In genomic region chr6:48829651-48830050, GRCm38 (mm10) we compare ENCODE assay signal across 21 mouse cellular contexts. TPM values are rescaled to one million over a fixed set of nuclear protein-coding genes. Genes with fewer than 3 reads are reported as not detected.
DNase-seq lines count a peak whose midpoint lies in the region; ATAC-seq and TF ChIP-seq lines count a peak whose summit lies in the region.
"Had no signal": no experiment of that assay in that cellular context is flagged by ENCODE, and none has a peak within 500 bp of the region (broad histone marks: within the 10 kb centered on the region; RNA-seq: fewer than 3 reads in every experiment).

No protein-coding gene starts in this region.

- no peak for TF ChIP-seq CTCF in lung, postnatal 0 days (IDR thresholded peaks at IDR 0.05)
- no peak for TF ChIP-seq CTCF in CH12.LX (conservative IDR thresholded peaks at IDR 0.05 in 1 of 2, IDR thresholded peaks at IDR 0.05 in 1 of 2; ENCODE audit: low read depth in 2 of 2, low read length in 2 of 2)
- TF ChIP-seq CTCF in embryonic fibroblast, embryonic 13.5 days (IDR thresholded peaks at IDR 0.05; ENCODE audit: borderline replicate concordance, insufficient read depth, low read length): no peak

- H3K36me3 ChIP-seq in lung, postnatal 0 days (ENCODE audit: insufficient read depth, low read length): peaks cover 18% of the 10 kb centered on the region
- peaks cover 0 to 23% of the 10 kb centered on the region in 2 experiments for H3K36me3 ChIP-seq in CH12.LX (replicated peaks in 1 of 2; ENCODE audit: control insufficient read depth in 1 of 2, insufficient read depth in 1 of 2, low read length in 1 of 2)
- no peaks in the 10 kb centered on the region for H3K36me3 ChIP-seq in splenic B cell, adult 2 months (ENCODE audit: control insufficient read depth, insufficient read depth, low read length, poor library complexity, severe bottlenecking)

- H3K27me3 ChIP-seq in lung, postnatal 0 days (replicated peaks; ENCODE audit: insufficient read depth, low read length): no peaks in the 10 kb centered on the region
- no peaks in the 10 kb centered on the region for H3K27me3 ChIP-seq in CH12.LX (replicated peaks)
- no peaks in the 10 kb centered on the region for H3K27me3 ChIP-seq in splenic B cell, adult 2 months (ENCODE audit: control insufficient read depth, insufficient read depth, low read length, poor library complexity, severe bottlenecking)
- H3K27me3 ChIP-seq: limb, embryonic 13.5 days had no signal

- H3K9ac ChIP-seq in lung, postnatal 0 days (replicated peaks; ENCODE audit: low read depth): no peak overlapping the region
- no peak overlapping the region for H3K9ac ChIP-seq in CH12.LX (ENCODE audit: insufficient read depth, low read depth)
- H3K9ac ChIP-seq: forebrain, postnatal 0 days; limb, embryonic 13.5 days had no signal

- no peak overlapping the region for H3K4me3 ChIP-seq in lung, postnatal 0 days (ENCODE audit: low read depth, low read length)
- H3K4me3 ChIP-seq in CH12.LX (replicated peaks in 1 of 3; ENCODE audit: low read depth in 2 of 3, low read length in 2 of 3, poor library complexity in 1 of 3): no peak overlapping the region
- H3K4me3 ChIP-seq in embryonic fibroblast, embryonic 13.5 days (ENCODE audit: insufficient read depth, low read length): no peak overlapping the region
- H3K4me3 ChIP-seq: limb, embryonic 13.5 days had no signal

- peak; percentile 54 for DNase-seq in lung, postnatal 0 days (ENCODE audit: low spot score)
- DNase-seq in lung, postnatal 14 days: no peak
- peak; percentile 61 for DNase-seq in CH12.LX (ENCODE audit: extremely low read depth)
- peak; percentile 15 for DNase-seq in splenic B cell, adult 2 months (ENCODE audit: low read depth, low spot score)
- no peak for DNase-seq in adrenal gland, postnatal 10 days
- DNase-seq in embryo, embryonic 10.5 days (ENCODE audit: low spot score): no peak
- DNase-seq in thymus, postnatal 25 days: no peak
- DNase-seq: cerebellum, postnatal 14 days; forebrain, postnatal 0 days; kidney, postnatal 25 days; right cerebral cortex, postnatal 14 days had no signal

- no peak for TF ChIP-seq RAD21 in CH12.LX (IDR thresholded peaks at IDR 0.05; ENCODE audit: low read depth, low read length)

- peak overlapping the region; percentile 64 for H3K27ac ChIP-seq in lung, postnatal 0 days (ENCODE audit: low read length)
- H3K27ac ChIP-seq in CH12.LX (ENCODE audit: insufficient read depth, low read depth): peak overlapping the region; percentile 9; the same call in 1 of the 2 replicates
- H3K27ac ChIP-seq in embryonic fibroblast, embryonic 13.5 days (ENCODE audit: insufficient read depth, low read length): 0 out of 2 replicates have a peak overlapping the region, but pooled peaks have one; percentile 32
- H3K27ac ChIP-seq: hindbrain, postnatal 0 days; limb, embryonic 13.5 days had no signal

- H3K4me2 ChIP-seq in lung, postnatal 0 days (replicated peaks; ENCODE audit: low read depth, low read length): no peak overlapping the region
- H3K4me2 ChIP-seq in CH12.LX (ENCODE audit: insufficient read depth, low read depth, poor library complexity, severe bottlenecking): peak overlapping the region; percentile 8
- H3K4me2 ChIP-seq: limb, embryonic 13.5 days had no signal

- 0 out of 2 replicates have a peak, but pooled peaks have one; percentile 36 for TF ChIP-seq EP300 in lung, postnatal 0 days (IDR thresholded peaks at IDR 0.05)
- TF ChIP-seq EP300 in CH12.LX (IDR thresholded peaks at IDR 0.05; ENCODE audit: low read length): peak; percentile 85

- H3K79me2 ChIP-seq in CH12.LX (replicated peaks; ENCODE audit: control insufficient read depth, extremely low read depth, insufficient read depth, poor library complexity, severe bottlenecking): no peaks in the 10 kb centered on the region

- no peak for TF ChIP-seq POLR2A in CH12.LX (IDR thresholded peaks at IDR 0.05; ENCODE audit: low read depth, low read length)
- TF ChIP-seq POLR2A in embryonic fibroblast, embryonic 13.5 days (IDR thresholded peaks at IDR 0.05; ENCODE audit: low read depth, low read length): no peak

- H3K4me1 ChIP-seq in lung, postnatal 0 days (ENCODE audit: insufficient read depth, low read depth, low read length): peaks cover 18% of the 10 kb centered on the region; the same call in 1 of the 2 replicates
- H3K4me1 ChIP-seq in CH12.LX (ENCODE audit: control insufficient read depth in 1 of 2, insufficient read depth in 2 of 2): peaks cover 16 to 66% of the 10 kb centered on the region in 2 experiments
- no peaks in the 10 kb centered on the region; the same call in 1 of the 2 replicates for H3K4me1 ChIP-seq in embryonic fibroblast, embryonic 13.5 days (ENCODE audit: control insufficient read depth, insufficient read depth, low read length)

- no peaks in the 10 kb centered on the region for H3K9me3 ChIP-seq in lung, postnatal 0 days (ENCODE audit: low read length)
- H3K9me3 ChIP-seq in CH12.LX (replicated peaks; ENCODE audit: low read length): no peaks in the 10 kb centered on the region
- H3K9me3 ChIP-seq: limb, embryonic 13.5 days had no signal

- dilution Hi-C loops in CH12.LX (cut with MboI; ENCODE audit: extremely low pct_ligation_motif_present, extremely low pct_unique_long_range_greater_than_20kb, low sequenced_read_pairs): no loop called here

- in situ Hi-C loops in CH12.LX (cut with MboI; ENCODE audit: low pct_ligation_motif_present, low pct_unique_long_range_greater_than_20kb, low sequenced_read_pairs): no loop called here

- ATAC-seq in lung, postnatal 0 days: peak; percentile 20
- ATAC-seq: forebrain, postnatal 0 days; hindbrain, postnatal 0 days had no signal

TF ChIP-seq in CH12.LX, 34 proteins besides CTCF, POLR2A, EP300 and RAD21:
- TF ChIP-seq TCF12 (IDR thresholded peaks at IDR 0.05; ENCODE audit: low read depth, low read length) (peak; percentile 78), MAX (IDR thresholded peaks at IDR 0.05; ENCODE audit: low read length) (peak; percentile 34; the same call in 1 of the 2 replicates), BHLHE40 (IDR thresholded peaks at IDR 0.05; ENCODE audit: low read depth, low read length) (peak; percentile 74), ELF1 (IDR thresholded peaks at IDR 0.05; ENCODE audit: low read depth, low read length) (0 out of 2 replicates have a peak, but pooled peaks have one; percentile 30), ZMIZ1 (IDR thresholded peaks at IDR 0.05; ENCODE audit: low read depth, low read length) (no peak), CHD2 (IDR thresholded peaks at IDR 0.05; ENCODE audit: low read length) (peak; percentile 85), RCOR1 (conservative IDR thresholded peaks at IDR 0.05; ENCODE audit: low read depth, low read length) (0 out of 2 replicates have a peak, but pooled peaks have one; percentile 50), MEF2A (IDR thresholded peaks at IDR 0.05; ENCODE audit: borderline replicate concordance, low read depth, low read length) (peak; percentile 89), GABPA (IDR thresholded peaks at IDR 0.05; ENCODE audit: insufficient replicate concordance, low read depth, low read length) (no peak), CHD1 (IDR thresholded peaks at IDR 0.05; ENCODE audit: low read depth, low read length) (peak; percentile 56), ETS1 (conservative IDR thresholded peaks at IDR 0.05; ENCODE audit: low read depth, low read length) (peak; percentile 72), IRF4 (IDR thresholded peaks at IDR 0.05; ENCODE audit: low read depth, low read length) (peak; percentile 70), JUND (conservative IDR thresholded peaks at IDR 0.05; ENCODE audit: low read depth, low read length) (peak; percentile 48; the same call in 1 of the 2 replicates), MAFK (IDR thresholded peaks at IDR 0.05; ENCODE audit: insufficient replicate concordance, low read length) (peak; percentile 38; the same call in 1 of the 2 replicates), USF2 (conservative IDR thresholded peaks at IDR 0.05; ENCODE audit: low read depth, low read length) (no peak), E2F4 (IDR thresholded peaks at IDR 0.05; ENCODE audit: insufficient replicate concordance, low read depth, low read length) (no peak)

RNA-seq across cellular contexts. Expression of gene Tmem176a, which starts 11.1 kb away (rescaled TPM):
- polyA plus RNA-seq in lung, postnatal 0 days (2015; fragmentation: Nextera tagmentation; extraction: Ambion mirVana): 485 and 539 TPM in 2 replicates
- total RNA-seq in CH12.LX (2012; rRNA removed) (24.9 and 27.2 TPM in 2 replicates), CH12.LX (2014; rRNA removed) (30.0 and 34.6 TPM in 2 replicates)
- 49.8 and 58.0 TPM in 2 replicates for polyA plus RNA-seq in CH12.LX (2012; ENCODE audit: insufficient read length, low read depth)
- 102 and 117 TPM in 2 replicates for polyA plus RNA-seq in embryonic fibroblast, embryonic 13.5 days (2011; ENCODE audit: insufficient read length, low read depth, missing spikeins)
- 100 to 1,000 TPM; 138 to 148 TPM for total RNA-seq in adrenal gland, postnatal 10 days (2021)

RNA-seq across cellular contexts. Expression of gene Tmem176b, which starts 11.6 kb away (rescaled TPM):
- 798 and 806 TPM in 2 replicates for polyA plus RNA-seq in lung, postnatal 0 days (2015; fragmentation: Nextera tagmentation; extraction: Ambion mirVana)
- total RNA-seq in CH12.LX (2012; rRNA removed) (39.4 and 43.3 TPM in 2 replicates), CH12.LX (2014; rRNA removed) (82.2 and 89.8 TPM in 2 replicates)
- polyA plus RNA-seq in CH12.LX (2012; ENCODE audit: insufficient read length, low read depth): 159 and 162 TPM in 2 replicates
- polyA plus RNA-seq in embryonic fibroblast, embryonic 13.5 days (2011; ENCODE audit: insufficient read length, low read depth, missing spikeins): 119 and 168 TPM in 2 replicates
- 100 to 1,000 TPM; 280 to 302 TPM for total RNA-seq in adrenal gland, postnatal 10 days (2021)

RNA-seq across cellular contexts. Expression of gene Aoc1, which starts 43.0 kb away (rescaled TPM):
- 4.4 and 4.9 TPM in 2 replicates for polyA plus RNA-seq in lung, postnatal 0 days (2015; fragmentation: Nextera tagmentation; extraction: Ambion mirVana)
- total RNA-seq in CH12.LX (2012; rRNA removed): 0.13 TPM in 1 of 2 replicates, not detected in the other
- total RNA-seq in CH12.LX (2014; rRNA removed): 0.19 and 0.24 TPM in 2 replicates
- 0.15 and 0.21 TPM in 2 replicates for polyA plus RNA-seq in CH12.LX (2012; ENCODE audit: insufficient read length, low read depth)
- polyA plus RNA-seq in embryonic fibroblast, embryonic 13.5 days (2011; ENCODE audit: insufficient read length, low read depth, missing spikeins): not detected in 2 replicates
- not detected for total RNA-seq in adrenal gland, postnatal 10 days (2021)
- total RNA-seq: gastrocnemius, postnatal 4 days; layer of hippocampus, postnatal 25 days; megakaryocyte, adult 5-6 weeks; monocyte, adult 5-6 weeks had no signal
- polyA plus RNA-seq: forebrain, postnatal 0 days; heart, postnatal 0 days; limb, embryonic 13.5 days; stomach, embryonic 14.5 days had no signal

RNA-seq across cellular contexts. Expression of gene Gimap3, which starts 59.0 kb away (rescaled TPM):
- polyA plus RNA-seq in lung, postnatal 0 days (2015; fragmentation: Nextera tagmentation; extraction: Ambion mirVana): 0.31 and 0.61 TPM in 2 replicates
- 25.9 and 28.2 TPM in 2 replicates for total RNA-seq in CH12.LX (2012; rRNA removed)
- 10.8 and 11.6 TPM in 2 replicates for total RNA-seq in CH12.LX (2014; rRNA removed)
- polyA plus RNA-seq in CH12.LX (2012; ENCODE audit: insufficient read length, low read depth): 16.8 and 17.7 TPM in 2 replicates
- not detected in 2 replicates for polyA plus RNA-seq in embryonic fibroblast, embryonic 13.5 days (2011; ENCODE audit: insufficient read length, low read depth, missing spikeins)
- 1 to 10 TPM; 4.5 to 5.4 TPM for total RNA-seq in adrenal gland, postnatal 10 days (2021)
- total RNA-seq: forebrain, postnatal 0 days; hindbrain, postnatal 0 days; layer of hippocampus, postnatal 25 days had no signal
- polyA plus RNA-seq: embryonic facial prominence, embryonic 14.5 days; forebrain, postnatal 0 days; heart, postnatal 0 days; hindbrain, postnatal 0 days; limb, embryonic 13.5 days; stomach, embryonic 14.5 days had no signal

Comparison
In these comparisons a context has a peak if more than half of its experiments do, and no peak if none do; other contexts are left out.
1. DNase-seq: peak in lung, postnatal 0 days (single experiment), CH12.LX (single experiment) and splenic B cell, adult 2 months (single experiment); none in lung, postnatal 14 days (single experiment), adrenal gland, postnatal 10 days (single experiment), embryo, embryonic 10.5 days (single experiment) and thymus, postnatal 25 days (single experiment).
2. H3K27ac ChIP-seq: peak in every context shown above with its lines; median percentile 64 in lung, postnatal 0 days; 32 in embryonic fibroblast, embryonic 13.5 days; 9 in CH12.LX.